Mouse (Mus musculus) lung, adult 2 months (tissue): ENCODE measurements around the gene Tm6sf1.

ENCODE experiments used
- CTCF ChIP-seq: fragments of 200-500 bp; IDR thresholded peaks from 2 replicates; pipeline ENCODE4 v1.5.1; 2011; ENCODE audit warnings: mild to moderate bottlenecking, low read length, control low read depth; ENCODE audit not compliant: insufficient read depth
- POLR2A ChIP-seq: fragments of 200-500 bp; IDR thresholded peaks from 2 replicates; pipeline ENCODE4 v1.6.1; 2011; ENCODE audit warnings: low read depth, mild to moderate bottlenecking, control low read depth, low read length, borderline replicate concordance; ENCODE audit errors: extremely low read depth

DNA sequence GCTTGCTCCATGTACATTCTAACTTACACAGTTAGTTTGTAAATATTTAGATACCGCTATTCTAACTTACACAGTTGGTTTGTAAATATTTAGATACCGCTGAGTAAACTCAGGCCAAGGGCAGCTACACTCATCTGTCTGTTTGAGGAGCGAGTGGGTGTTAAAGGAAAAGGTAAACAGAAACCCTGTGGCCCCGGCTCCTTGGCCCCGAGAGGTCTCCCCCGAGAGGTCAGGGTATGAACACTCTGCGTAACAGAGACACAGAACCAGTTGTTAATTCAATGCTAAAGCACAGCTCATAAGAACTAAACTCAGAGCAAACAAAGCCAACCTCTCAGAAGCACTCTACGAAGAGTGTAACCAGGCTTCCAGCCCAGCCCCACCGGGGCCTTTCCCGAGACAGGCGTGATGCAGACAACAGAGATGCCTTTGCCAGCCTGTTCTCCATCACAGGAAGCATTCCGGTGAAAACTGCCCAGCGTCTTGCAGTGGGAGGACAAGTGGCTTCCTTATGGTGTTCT is 13.8 kb downstream of the Tm6sf1 start:
- no peak for TF ChIP-seq CTCF
- TF ChIP-seq POLR2A: no peak
